9 mouse cellular contexts compared by ENCODE assay signal in the genomic region with DNA sequence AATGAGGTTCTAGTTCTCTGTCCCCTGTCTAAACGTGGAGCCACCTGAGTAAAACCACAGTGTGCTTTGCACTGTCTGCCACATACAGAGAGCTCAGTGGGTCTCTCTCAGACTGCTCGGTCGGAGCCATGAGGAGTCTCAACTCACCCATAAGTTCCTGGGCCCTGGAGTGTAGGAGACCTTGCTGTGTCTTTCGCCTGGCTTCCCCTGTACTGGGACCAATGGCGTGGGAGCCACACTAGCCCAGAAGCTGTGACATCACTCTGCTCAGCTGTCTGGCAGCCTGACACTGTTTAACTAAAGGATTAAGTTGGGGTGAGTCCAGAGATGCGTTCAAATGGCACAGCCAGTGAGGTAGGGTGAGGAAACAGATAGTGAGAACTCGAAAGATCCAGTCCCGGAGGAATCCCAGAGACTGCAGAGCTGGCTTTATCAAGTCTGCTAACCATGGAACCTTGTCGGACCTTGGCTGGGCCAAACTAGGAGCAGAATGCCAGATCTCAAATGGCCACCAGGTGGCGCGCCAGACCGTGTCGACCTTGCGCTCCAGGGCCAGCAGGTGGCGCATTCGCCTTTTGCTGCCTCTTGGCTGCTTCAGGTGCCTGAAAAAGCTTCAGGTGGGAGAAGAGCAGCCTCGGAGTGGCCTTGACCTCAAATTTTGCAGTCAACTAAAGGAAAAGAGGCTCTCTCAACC. TPM values are rescaled to one million over a fixed set of nuclear protein-coding genes. Genes with fewer than 3 reads are reported as not detected.
DNase-seq lines count a peak whose midpoint lies in the region; ATAC-seq and TF ChIP-seq lines count a peak whose summit lies in the region.
"Had no signal": no experiment of that assay in that cellular context is flagged by ENCODE, and none has a peak within 500 bp of the region (broad histone marks: within the 10 kb centered on the region; RNA-seq: fewer than 3 reads in every experiment).

No protein-coding gene starts in this region.

- H3K9ac ChIP-seq in ES-Bruce4 (ENCODE audit: low read depth, poor library complexity, severe bottlenecking) = no peak overlapping the region
- no peak overlapping the region for H3K9ac ChIP-seq in forebrain, embryonic 15.5 days (replicated peaks)
- H3K9ac ChIP-seq in lung, embryonic 15.5 days = no peak overlapping the region

- no peaks in the 10 kb centered on the region for H3K9me3 ChIP-seq in ES-Bruce4 (replicated peaks; ENCODE audit: control insufficient read depth, insufficient read depth, low read length, poor library complexity, severe bottlenecking)
- H3K9me3 ChIP-seq in forebrain, embryonic 15.5 days = no peaks in the 10 kb centered on the region
- H3K9me3 ChIP-seq in lung, embryonic 15.5 days = no peaks in the 10 kb centered on the region

- WGBS in forebrain, embryonic 15.5 days = 24% methylated on average over 17 of the region's 17 CpGs
- 18% methylated on average over 17 of the region's 17 CpGs for WGBS in lung, embryonic 15.5 days
- 20% methylated on average over 17 of the region's 17 CpGs for WGBS in olfactory bulb, adult 2 months

- H3K36me3 ChIP-seq in ES-Bruce4 (ENCODE audit: control insufficient read depth, insufficient read depth, low read length, poor library complexity, severe bottlenecking) = no peaks in the 10 kb centered on the region
- H3K36me3 ChIP-seq in forebrain, embryonic 15.5 days = no peaks in the 10 kb centered on the region
- H3K36me3 ChIP-seq in lung, embryonic 15.5 days = no peaks in the 10 kb centered on the region

- no peak overlapping the region for H3K4me2 ChIP-seq in forebrain, embryonic 15.5 days (replicated peaks)
- no peak overlapping the region for H3K4me2 ChIP-seq in lung, embryonic 15.5 days

- TF ChIP-seq EP300 in ES-Bruce4 (IDR thresholded peaks at IDR 0.05; ENCODE audit: insufficient read depth, low read depth, low read length) = 0 out of 2 replicates have a peak, but pooled peaks have one; percentile 21

- peaks cover 4% of the 10 kb centered on the region for H3K4me1 ChIP-seq in ES-Bruce4 (ENCODE audit: control insufficient read depth, insufficient read depth, low read length)
- no peaks in the 10 kb centered on the region for H3K4me1 ChIP-seq in forebrain, embryonic 15.5 days
- H3K4me1 ChIP-seq in lung, embryonic 15.5 days = no peaks in the 10 kb centered on the region
- H3K4me1 ChIP-seq in olfactory bulb, adult 2 months (ENCODE audit: control insufficient read depth, insufficient read depth, low read length) = no peaks in the 10 kb centered on the region

- no peak overlapping the region for H3K4me3 ChIP-seq in ES-Bruce4 (ENCODE audit: low read depth, low read length)
- H3K4me3 ChIP-seq in forebrain, embryonic 15.5 days = no peak overlapping the region
- H3K4me3 ChIP-seq in lung, embryonic 15.5 days = no peak overlapping the region
- no peak overlapping the region for H3K4me3 ChIP-seq in olfactory bulb, adult 2 months (ENCODE audit: insufficient read depth, low read depth, low read length)

- H3K27me3 ChIP-seq in ES-Bruce4 (ENCODE audit: control insufficient read depth, insufficient read depth, low read length, poor library complexity, severe bottlenecking) = no peaks in the 10 kb centered on the region
- H3K27me3 ChIP-seq in forebrain, embryonic 15.5 days = no peaks in the 10 kb centered on the region
- no peaks in the 10 kb centered on the region for H3K27me3 ChIP-seq in lung, embryonic 15.5 days

- peak; percentile 71 for ATAC-seq in cerebellum, adult (ENCODE audit: insufficient number of reproducible peaks, low FRiP score, low TSS enrichment)
- ATAC-seq in forebrain, embryonic 15.5 days (replicated peaks) = peak; percentile 65
- peak; percentile 49; the same call in 1 of the 2 replicates for ATAC-seq in lung, embryonic 15.5 days (ENCODE audit: borderline replicate concordance, extremely low read depth, low FRiP score, low TSS enrichment)

- TF ChIP-seq POLR2A in ES-Bruce4 (IDR thresholded peaks at IDR 0.05; ENCODE audit: insufficient read depth, low read length) = no peak
- TF ChIP-seq POLR2A in olfactory bulb, adult 2 months (IDR thresholded peaks at IDR 0.05; ENCODE audit: insufficient read depth, low read depth, low read length) = no peak

- peak; percentile 92 for DNase-seq in heart, postnatal 4 days
- DNase-seq in layer of hippocampus, adult 18-20 months (ENCODE audit: low spot score in 2 of 2) = peak; percentile 66 to 93
- DNase-seq in testis, postnatal 14 days (ENCODE audit: low spot score) = peak; percentile 79

- no peak overlapping the region for H3K27ac ChIP-seq in ES-Bruce4 (ENCODE audit: insufficient read depth, low read length)
- H3K27ac ChIP-seq in forebrain, embryonic 15.5 days (replicated peaks) = no peak overlapping the region
- H3K27ac ChIP-seq in lung, embryonic 15.5 days = no peak overlapping the region
- no peak overlapping the region for H3K27ac ChIP-seq in olfactory bulb, adult 2 months (ENCODE audit: insufficient read depth, low read depth, low read length)

- peak; percentile 100 for TF ChIP-seq CTCF in ES-Bruce4 (IDR thresholded peaks at IDR 0.05; ENCODE audit: low read depth, low read length)
- TF ChIP-seq CTCF in olfactory bulb, adult 2 months (IDR thresholded peaks at IDR 0.05; ENCODE audit: insufficient read depth, low read depth, low read length) = peak; percentile 100

RNA-seq across cellular contexts. Expression of gene Kcnk18, which starts 20.3 kb away (rescaled TPM):
- polyA plus RNA-seq in ES-Bruce4 (2011; ENCODE audit: insufficient read depth, insufficient read length, low read depth, missing spikeins) = not detected in 2 replicates
- not detected in 2 replicates for polyA plus RNA-seq in forebrain, embryonic 15.5 days (2015; fragmentation: Nextera tagmentation; extraction: Ambion mirVana)
- total RNA-seq in heart, postnatal 4 days (2021) = not detected
- not detected for total RNA-seq in layer of hippocampus, adult 18-20 months (2021)
- polyA plus RNA-seq in lung, embryonic 15.5 days (2015; fragmentation: Nextera tagmentation; extraction: Ambion mirVana) = not detected in 2 replicates
- not detected in 2 replicates for polyA plus RNA-seq in olfactory bulb, adult 2 months (2012; ENCODE audit: insufficient read depth, insufficient read length, low replicate concordance, missing spikeins)
- polyA plus RNA-seq: gonadal fat pad, adult 2 months had no signal

RNA-seq across cellular contexts. Expression of gene Slc18a2, which starts 21.4 kb away (rescaled TPM):
- not detected in 2 replicates for polyA plus RNA-seq in ES-Bruce4 (2011; ENCODE audit: insufficient read depth, insufficient read length, low read depth, missing spikeins)
- polyA plus RNA-seq in forebrain, embryonic 15.5 days (2015; fragmentation: Nextera tagmentation; extraction: Ambion mirVana) = 24.1 and 25.0 TPM in 2 replicates
- 1 to 10 TPM; 2.0 to 2.5 TPM for total RNA-seq in heart, postnatal 4 days (2021)
- total RNA-seq in layer of hippocampus, adult 18-20 months (2021) = under 1 TPM; 0.86 to 0.92 TPM
- polyA plus RNA-seq in lung, embryonic 15.5 days (2015; fragmentation: Nextera tagmentation; extraction: Ambion mirVana) = 5.5 and 6.0 TPM in 2 replicates
- not detected in 2 replicates for polyA plus RNA-seq in olfactory bulb, adult 2 months (2012; ENCODE audit: insufficient read depth, insufficient read length, low replicate concordance, missing spikeins)
